Mouse (Mus musculus) MN1 (cell line): ENCODE results near the gene A130010J15Rik.

ENCODE experiments used
- DNase-seq: peaks from one replicate; pipeline ENCODE4 v3.0.0-alpha.2; 2016; ENCODE audit warnings: low spot score

A130010J15Rik gene

DNA sequence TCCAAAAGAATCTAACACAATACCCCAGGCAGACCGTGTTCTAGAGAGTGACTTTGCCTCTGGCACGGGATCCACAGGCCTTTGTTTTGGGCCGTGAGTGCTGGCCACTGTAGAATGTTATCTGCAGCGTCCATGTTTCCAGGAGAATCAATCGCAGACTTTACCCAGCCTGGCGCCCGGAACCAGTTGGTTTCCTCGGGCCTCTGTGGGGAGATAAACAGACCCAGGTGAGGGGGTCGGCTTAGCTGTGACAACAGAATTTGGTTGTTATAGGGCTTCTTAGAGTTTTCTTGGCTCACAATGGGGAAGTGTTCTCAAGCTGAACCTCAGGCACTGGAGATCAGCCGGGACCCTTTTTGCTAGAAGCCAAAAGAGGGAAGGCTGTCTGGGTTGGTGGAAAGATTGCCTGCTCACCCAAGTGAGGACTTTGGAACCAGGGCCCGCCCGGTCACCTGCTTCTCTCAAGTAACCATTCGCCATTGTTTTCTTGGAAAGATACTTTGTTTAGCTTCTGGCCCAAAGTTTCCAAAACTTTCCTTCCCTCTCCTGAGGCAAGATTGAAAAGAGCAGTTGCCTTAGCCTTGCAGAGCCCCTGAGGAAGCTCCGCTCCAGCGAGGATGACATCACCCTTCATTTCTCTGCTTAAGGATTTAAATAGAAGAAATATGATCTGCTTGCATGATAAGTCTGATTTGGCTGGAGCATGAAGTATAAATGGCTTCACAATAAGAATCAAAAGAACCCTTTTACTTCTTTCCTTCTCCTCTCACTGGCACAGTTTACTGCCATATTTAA lies 11.3 kb upstream of the A130010J15Rik start:
- DNase-seq = no peak

DNA sequence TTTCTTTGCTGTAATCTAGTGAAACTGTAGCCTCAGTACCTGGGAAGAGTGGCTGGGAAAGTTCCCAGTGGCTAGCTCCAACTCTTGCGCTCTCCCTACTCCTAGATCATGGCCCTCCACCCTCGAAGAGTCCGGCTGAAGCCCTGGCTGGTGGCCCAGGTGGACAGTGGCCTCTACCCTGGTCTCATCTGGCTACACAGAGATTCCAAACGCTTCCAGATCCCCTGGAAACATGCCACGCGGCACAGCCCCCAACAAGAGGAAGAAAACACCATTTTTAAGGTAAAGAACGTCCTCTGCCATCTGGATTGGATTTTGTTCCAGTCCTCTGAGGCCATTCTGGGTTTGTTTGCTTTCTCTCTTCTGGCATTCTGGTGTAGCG lies 10.7 kb upstream of the A130010J15Rik start:
- no peak for DNase-seq

DNA sequence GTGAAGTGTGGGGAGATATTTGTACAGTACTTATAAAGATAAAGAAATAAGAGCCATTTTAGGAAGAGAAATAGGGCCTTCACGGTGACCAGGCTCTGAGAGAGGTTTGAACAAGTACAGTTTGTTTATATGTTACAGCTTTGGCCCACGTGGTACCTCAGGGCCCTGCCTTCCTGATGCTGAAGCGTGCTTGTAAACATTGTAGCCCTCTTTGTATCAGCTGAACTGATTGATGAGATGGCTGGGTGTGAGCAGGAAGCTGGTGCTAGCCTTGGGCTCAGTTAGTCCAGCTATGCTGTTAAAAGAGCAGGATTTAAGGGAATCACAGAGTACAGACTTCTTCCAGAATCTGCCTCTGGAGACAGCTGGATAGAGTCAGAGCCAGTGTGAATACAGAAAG lies 8.7 kb upstream of the A130010J15Rik start:
- no peak for DNase-seq

DNA sequence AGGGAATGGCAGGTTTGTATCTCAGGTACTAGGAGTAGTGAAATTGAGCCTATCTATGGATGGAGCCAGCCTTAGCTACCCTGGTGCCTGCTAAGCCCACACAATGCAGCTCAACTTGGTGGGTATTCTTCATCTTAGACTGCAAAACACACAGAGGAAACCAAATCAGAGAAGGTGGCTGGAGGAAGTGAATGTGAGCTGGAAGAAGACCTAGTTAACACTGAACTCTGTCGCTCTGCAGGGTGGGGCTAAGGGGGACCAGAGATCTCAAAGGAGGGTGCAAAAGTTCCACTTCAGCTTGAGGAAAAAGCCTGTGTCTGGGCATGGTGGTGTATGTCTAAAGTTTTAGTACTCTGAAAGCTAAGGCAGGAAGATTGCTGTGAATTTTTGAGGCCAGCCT lies 8.2 kb upstream of the A130010J15Rik start:
- DNase-seq = no peak

DNA sequence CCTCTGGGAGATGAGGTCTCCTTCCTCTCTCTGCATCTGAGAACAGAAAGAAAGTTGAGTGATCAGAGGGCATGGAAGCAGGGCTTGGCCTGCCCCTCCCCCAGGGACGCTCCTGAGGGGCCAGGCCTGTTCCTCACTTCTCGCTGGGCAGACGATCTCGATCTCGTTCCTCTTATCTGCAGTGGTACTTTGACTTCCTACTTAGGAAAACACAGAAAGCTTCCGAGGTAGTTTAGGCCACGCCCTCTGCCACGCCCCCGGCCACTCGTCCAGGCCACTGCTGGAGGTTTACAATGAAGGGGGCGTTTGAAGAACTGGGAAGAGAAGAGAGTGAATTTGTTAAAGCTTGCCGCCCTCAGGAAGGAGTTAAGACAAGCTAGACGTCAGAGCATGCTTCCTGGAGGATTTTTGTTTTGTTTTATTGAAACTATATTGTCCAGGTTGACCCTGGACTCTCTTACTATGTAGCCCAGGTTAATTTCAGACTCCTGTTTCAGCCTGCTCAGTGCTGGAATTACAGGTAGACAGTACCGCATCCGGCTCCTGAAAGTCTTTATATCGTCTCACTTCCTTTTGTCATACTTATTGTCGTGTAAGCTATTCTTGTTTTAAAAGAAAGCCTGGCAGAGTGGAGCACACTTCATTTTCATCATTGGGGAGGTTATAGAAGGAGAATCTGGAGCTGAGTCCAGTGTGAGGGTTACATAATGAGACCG lies 7.4 kb upstream of the A130010J15Rik start:
- peak; percentile 49 for DNase-seq

DNA sequence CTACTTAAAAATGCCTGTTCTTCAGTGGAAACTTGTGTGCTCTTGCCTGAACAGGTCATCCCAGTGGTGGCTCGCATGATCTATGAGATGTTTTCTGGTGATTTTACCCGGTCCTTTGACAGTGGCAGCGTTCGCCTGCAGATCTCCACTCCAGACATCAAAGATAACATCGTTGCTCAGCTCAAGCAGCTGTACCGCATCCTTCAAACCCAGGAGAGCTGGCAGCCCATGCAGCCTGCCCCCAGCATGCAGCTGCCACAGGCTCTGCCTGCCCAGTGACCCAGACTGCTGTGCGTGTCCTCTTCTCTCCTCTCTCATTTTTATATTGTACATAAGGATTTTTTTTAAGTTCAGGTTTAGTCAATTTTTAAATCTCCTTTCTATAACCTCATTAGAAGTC lies 1.4 kb downstream of the A130010J15Rik start:
- peak; percentile 65 for DNase-seq

GRCm38 (mm10) chr1:193169856-193170255 lies 2.0 kb downstream of the A130010J15Rik start:
- DNase-seq = peak; percentile 82

DNA sequence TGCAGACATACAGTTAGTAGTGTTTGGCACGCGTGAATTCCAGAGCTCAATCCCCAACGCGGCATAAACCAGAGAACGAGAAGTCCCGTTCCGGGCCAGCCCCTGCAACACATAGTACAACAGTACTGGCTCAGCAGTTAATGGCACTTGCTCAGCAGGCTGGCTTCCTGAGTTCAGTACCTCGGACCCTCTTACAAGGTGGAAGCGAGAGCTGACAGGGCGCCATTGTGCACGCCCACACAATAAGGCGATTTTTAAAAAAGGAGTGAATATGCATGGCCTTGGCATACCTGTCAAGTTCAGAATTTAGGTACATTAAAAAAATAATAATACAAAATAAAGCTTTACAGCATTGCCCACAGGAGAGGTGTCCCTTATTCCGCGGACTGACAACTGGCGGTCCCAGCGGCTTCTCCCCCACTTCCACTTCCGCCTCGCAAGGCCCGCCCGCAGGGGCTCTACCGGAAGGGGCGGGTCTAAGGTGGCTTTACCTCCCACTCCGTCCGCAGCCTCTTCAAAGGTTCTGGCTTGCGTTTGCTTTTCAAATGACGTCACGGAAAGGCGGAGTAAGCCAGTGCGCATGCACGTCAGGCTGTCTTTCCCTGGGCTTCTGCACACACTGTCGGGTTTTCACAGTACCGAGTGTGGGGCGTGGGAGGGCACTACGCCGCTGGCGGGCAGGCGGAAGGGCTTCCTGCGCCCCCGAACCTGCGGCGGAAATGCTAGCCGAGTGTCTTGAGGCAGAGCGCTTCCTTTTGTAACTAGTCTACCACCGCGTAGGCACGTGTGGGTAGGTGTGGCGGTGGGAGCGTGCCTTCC lies 5.4 kb downstream of the A130010J15Rik start:
- DNase-seq = peak; percentile 99

DNA sequence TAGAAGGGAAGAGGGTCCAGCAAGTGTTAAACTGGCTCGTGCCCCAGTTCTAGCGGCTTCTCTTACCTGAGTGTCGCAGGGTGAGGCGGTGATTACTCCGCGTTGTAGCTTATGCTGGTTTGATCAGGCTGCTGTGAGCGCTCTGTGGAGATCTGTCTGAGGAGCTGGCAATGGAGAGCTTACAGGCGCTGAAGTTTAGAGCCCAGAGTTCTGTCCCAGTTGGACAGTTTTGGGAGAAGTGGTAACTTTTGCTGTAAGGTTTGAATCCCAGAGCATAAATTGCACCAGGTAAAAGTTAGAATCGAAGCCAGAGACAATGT lies 5.9 kb downstream of the A130010J15Rik start:
- no peak for DNase-seq

- no peak for DNase-seq
Measured at GRCm38 (mm10) chr1:193174143-193174733, 6.4 kb downstream of the A130010J15Rik start.

- DNase-seq = no peak
Measured at GRCm38 (mm10) chr1:193181104-193181503, 13.3 kb downstream of the A130010J15Rik start.

- DNase-seq = no peak
Measured at GRCm38 (mm10) chr1:193188257-193188656, 20.4 kb downstream of the A130010J15Rik start.

DNA sequence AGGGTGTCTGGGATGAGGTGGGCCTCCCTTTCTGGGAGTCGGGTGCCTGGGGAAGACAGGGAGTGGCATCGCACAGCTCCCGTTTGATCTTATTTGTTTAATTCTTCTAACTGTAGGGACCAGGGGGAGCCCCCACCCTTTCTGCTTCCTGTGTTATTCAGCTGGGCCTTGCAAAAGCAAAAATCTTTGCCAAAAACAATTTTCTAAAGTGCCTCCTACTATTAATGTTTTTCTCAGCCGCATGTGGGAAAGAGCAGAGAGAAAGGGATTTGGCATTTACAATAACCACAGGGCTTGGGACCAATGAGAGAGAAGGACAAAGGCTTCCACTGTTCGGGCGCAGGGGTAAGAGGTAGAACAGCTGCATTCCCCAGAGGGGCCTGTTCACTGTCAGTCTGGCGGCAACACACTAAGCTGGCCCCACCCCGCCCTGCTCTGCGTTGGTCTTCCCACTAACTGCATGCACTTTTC lies 21.3 kb downstream of the A130010J15Rik start:
- DNase-seq = peak; percentile 84

- no peak for DNase-seq
Measured at GRCm38 (mm10) chr1:193189771-193190170, 21.9 kb downstream of the A130010J15Rik start.

DNA sequence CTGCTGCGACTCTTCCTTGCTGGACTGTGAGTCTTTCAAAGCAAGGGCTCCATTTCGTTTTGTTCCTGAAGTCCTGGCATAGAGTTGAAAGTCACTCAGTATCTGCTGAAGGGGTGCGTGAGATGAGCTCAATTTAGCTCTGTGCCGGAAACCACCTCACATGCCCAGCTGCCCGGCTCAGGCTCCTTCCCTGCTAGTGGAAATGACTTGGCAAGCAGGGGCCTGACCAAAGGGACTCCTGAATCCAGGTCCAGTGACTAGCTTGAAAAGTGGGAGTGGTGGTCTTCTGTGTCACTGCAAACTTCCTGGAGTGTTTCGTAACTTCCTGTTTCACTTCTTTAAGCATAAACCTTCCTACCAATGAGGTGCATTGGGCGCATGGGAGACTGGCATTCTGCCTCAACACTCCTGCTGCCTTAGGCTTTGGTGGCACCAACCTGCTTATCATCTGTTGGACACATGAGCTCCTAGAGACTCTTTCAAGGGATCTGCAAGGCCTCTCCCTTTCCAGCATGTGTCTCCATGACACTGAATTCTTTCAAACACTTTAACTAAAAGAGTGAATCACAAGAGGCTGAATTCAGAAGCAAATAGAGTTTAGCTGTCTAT lies 23.9 kb downstream of the A130010J15Rik start:
- DNase-seq = no peak

GRCm38 (mm10) chr1:193194416-193195140 lies 26.7 kb downstream of the A130010J15Rik start:
- DNase-seq = no peak

DNA sequence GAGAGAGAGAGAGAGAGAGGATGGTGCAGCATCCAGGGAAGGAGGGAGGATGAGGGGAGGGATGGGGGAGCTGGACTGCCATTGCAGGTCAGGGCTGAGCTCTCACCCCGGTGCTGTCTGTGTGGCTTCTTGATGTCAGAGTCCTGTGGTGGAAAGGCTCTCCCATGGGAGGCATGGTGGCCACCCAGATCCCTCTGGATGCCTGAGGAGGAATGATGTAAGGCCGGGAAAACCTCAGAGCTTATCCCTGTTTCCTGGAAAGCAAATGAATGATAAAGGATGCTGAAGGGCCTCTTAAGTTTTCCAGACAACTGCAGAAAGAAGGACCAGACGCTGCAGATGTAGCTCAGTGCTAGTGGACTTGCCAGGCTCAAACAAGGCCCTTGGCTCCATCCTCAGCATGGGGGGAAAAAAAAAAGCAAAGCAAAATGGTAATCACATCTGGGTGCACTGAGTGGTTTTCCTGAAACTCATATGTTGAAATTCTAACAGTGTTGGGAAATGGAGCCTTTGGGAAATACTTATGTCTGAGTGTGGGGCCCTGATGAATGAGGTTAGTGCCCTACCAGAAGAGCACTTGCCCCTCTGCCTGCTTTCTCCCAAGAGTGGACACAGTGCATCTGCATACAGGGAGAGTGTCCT lies 27.4 kb downstream of the A130010J15Rik start:
- peak; percentile 79 for DNase-seq

DNA sequence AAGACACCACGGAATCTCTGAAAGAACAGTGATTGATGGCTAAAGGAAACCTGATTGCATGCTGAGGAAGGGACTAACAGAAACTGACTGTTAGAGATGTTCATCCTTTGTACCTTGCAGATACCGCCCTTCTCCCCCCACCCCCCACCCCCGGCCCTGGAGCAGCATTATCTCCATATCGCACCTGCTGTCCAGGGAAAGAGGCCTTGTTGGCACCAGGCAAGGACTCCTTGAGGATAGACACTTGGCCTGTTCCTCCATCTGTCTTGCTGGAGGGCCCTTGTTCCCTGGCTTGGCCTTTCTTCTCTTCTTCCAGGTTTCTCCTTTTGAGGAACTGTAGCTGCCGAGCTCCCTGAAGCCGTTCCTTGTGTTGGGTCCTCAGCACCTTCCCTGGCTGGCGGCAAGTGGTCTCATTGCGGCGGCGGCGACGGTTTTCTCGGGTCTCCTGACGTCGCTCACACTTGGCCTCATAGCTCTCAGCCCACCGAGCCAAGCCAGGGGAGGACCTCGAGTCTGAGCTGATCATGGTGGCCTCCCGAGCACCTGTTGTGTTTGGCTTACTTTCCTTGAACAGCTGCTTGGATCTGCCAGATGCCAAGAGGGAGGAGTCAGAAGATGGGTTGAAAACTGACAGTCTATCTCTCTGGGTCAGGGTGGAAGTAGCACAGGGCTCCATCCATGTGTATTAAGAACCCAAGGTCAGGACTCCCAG lies 29.8 kb downstream of the A130010J15Rik start:
- no peak for DNase-seq

- peak; percentile 51 for DNase-seq
Measured at GRCm38 (mm10) chr1:193198312-193198711, 30.5 kb downstream of the A130010J15Rik start.
